Mouse (Mus musculus): ENCODE measurements at regions not wholly inside any gene's neighbourhood (a gene's known extent, or its start where the extent isn't known, plus 50 kb on each side); places are given as distances from the start of the nearest gene placed in this dataset.

DNA sequence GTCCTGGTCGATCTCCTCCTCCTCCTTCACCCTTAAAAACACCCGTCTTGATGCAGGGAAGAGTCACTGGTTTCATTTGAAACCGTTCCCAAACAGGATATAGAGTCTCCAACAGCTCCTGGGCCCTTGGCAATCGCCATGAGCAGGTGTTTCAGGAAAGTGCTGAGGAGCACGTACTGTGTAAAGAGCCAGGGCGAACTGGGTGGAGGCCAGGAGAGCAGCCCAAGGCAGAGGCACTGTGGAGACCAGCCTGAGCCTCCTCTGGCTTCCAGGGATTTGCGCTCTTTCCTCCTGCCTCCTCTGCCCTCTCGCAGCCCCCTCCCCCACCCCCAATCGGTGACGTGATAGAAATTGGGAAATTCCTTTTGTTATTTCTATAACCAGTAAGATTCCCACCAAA is 163.6 kb downstream of the Sptssa start:
- TF ChIP-seq CTCF (IDR thresholded peaks at IDR 0.05; ENCODE audit: control insufficient read depth, insufficient read depth, low read length), result no peak
- no peak for TF ChIP-seq POLR2A (IDR thresholded peaks at IDR 0.05; ENCODE audit: borderline replicate concordance, control insufficient read depth, low read depth, low read length)
